Mouse (Mus musculus) yolk sac, embryonic 10.5 days (tissue): Measurements from ENCODE around the gene Cul1.
A peak's percentile ranks its signal among the peaks of the same experiment; 100 is the strongest.
"Not testable (repeated sequence)": the region's sequence is repeated elsewhere in the genome, so short reads cannot be mapped to it uniquely, and the experiment has no call there.

Experiments
- DNase-seq: peaks from one replicate; pipeline ENCODE4 v3.0.0-alpha.2; 2017; ENCODE audit warnings: low spot score

Cul1 gene

GRCm38 (mm10) chr6:47453098-47453497 is at the start of gene Cul1:
TSS of gene Cul1 (plus strand) at chr6:47453398.
- DNase-seq, result no peak

DNA sequence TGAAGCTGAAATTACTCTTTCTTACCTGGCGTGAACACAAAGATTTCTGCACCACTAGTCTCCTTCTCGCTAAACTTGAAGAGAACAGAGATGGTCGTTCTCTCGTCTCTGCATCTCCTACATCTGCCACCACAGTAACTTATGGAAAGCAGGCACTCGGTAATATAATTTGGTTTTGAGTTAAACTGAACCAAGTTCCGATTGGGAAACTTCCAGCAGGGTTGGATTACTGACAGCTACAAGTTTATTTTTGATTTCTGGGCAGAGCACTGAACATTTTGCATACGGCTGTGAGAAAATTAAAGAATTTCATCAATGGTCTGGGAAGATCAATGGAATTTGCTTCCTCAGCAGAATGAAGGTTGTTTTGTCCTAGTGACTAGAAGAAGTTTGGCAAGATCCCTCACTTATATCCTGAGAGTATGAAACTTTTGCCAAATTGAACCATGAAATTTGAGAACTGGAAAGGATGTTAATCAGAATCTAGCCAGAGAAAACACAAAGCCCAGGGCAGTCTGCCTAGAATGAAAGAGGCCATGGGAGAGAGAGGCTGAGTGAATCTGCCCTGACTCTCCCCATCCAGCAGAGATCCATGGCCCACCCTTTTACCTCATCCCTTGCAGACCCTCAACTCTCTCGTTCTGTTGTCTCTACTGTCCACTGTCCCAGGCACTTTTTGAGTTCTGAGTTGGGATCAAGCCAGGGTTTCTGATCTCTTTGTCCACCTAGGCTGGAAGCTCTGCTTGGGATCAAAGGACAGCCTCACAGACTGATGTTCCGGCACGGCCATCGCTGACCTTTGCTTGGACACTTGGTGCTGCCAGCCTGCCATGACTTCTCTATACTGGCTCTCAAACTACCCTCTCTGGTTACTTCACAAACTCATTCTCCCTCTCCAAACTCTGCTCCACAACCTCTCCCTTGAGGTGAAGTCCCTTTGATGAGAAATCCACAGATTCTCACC is 48.5 kb upstream of the Cul1 start:
- no peak for DNase-seq

GRCm38 (mm10) chr6:47412886-47413606 is 40.2 kb upstream of the Cul1 start:
- DNase-seq, result no peak

GRCm38 (mm10) chr6:47413656-47414055 is 39.5 kb upstream of the Cul1 start:
- DNase-seq, result no peak

DNA sequence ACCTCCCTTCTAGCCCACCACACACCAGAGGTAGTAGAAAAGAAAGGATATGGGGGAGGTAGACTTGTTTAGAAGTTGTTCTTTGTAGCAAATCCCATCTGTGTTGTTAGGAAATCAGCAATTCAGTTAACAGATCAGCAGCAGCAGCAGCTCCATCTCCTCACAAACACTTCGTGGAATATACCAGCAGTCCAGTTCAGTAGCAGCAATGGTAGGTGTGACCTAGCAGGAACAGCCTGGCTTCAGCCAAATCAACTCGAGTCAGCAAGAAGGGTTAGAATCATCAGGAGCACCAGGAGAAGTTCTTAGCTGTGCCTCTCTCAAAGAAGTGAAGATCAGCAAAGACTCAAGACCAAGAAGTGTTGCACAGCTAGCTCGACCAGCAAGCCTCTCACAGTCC is 34.5 kb upstream of the Cul1 start:
- no peak for DNase-seq

GRCm38 (mm10) chr6:47420156-47420555 is 33.0 kb upstream of the Cul1 start:
- no peak for DNase-seq

- DNase-seq, result no peak
Observed at GRCm38 (mm10) chr6:47421221-47421620, 32.0 kb upstream of the Cul1 start.

DNA sequence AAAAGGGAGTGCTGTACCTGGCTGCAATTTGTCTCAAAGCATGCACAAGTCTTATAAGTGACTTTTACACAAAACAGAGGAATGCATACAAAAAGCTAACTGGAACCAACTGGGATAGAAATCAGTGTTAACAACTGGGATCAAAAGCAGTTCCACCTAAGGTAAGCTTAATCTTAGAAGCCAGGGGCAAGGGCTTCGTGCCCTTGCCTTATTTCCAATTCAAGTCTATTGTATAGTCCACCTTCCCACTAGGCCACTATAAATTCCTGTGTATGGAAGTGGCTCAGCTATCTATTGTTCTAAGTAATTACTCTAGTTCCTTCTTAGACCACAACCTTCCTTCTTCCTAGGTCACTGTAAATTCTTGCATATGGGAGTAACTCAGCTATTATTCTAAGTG is 27.1 kb upstream of the Cul1 start:
- DNase-seq, result no peak

DNA sequence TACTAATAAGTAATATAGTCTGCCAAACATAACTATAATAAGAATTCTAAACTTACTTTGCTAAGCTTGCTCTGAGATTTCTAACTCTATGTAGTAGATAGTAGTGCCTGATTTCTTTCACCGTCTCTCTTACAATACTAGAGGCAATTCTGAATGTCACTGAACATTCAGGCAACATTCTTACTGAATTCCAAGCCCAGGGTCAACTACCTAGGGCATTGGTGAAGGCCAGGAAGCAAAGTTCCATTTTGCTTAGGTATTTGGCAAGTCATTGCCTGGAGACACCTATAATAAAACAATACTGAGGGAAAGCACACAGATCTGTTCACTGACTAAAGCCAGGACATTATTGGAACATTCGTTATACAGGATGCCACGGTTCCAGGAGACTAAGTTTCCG is 26.6 kb upstream of the Cul1 start:
- DNase-seq, result not testable (repeated sequence)

GRCm38 (mm10) chr6:47432795-47433194 is 20.4 kb upstream of the Cul1 start:
- not testable (repeated sequence) for DNase-seq

GRCm38 (mm10) chr6:47440080-47440479 is 13.1 kb upstream of the Cul1 start:
- no peak for DNase-seq

DNA sequence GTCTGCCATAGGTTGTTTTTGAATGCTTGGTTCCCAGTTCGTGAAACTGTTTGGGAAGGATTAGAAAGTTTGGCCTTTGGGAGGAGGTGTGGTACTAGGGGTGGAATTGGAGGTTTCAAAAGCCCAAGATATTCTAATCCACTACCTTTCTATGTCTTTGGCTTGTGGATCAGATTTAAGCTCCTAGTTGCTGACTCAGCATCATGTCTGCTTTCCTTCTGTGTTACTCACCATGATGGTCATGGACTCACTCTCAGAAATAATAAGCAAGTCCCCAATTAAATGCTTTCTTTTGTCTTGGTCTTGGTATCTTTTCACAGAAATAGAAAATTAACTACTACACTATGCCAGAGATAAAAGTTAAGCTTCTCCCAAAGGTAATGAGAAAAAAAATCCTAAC is 5.5 kb upstream of the Cul1 start:
- no peak for DNase-seq

GRCm38 (mm10) chr6:47453522-47454130 is 428 bp downstream of the Cul1 start:
- peak; percentile 84 for DNase-seq

GRCm38 (mm10) chr6:47454131-47454574 is 955 bp downstream of the Cul1 start:
- DNase-seq, result peak; percentile 87

DNA sequence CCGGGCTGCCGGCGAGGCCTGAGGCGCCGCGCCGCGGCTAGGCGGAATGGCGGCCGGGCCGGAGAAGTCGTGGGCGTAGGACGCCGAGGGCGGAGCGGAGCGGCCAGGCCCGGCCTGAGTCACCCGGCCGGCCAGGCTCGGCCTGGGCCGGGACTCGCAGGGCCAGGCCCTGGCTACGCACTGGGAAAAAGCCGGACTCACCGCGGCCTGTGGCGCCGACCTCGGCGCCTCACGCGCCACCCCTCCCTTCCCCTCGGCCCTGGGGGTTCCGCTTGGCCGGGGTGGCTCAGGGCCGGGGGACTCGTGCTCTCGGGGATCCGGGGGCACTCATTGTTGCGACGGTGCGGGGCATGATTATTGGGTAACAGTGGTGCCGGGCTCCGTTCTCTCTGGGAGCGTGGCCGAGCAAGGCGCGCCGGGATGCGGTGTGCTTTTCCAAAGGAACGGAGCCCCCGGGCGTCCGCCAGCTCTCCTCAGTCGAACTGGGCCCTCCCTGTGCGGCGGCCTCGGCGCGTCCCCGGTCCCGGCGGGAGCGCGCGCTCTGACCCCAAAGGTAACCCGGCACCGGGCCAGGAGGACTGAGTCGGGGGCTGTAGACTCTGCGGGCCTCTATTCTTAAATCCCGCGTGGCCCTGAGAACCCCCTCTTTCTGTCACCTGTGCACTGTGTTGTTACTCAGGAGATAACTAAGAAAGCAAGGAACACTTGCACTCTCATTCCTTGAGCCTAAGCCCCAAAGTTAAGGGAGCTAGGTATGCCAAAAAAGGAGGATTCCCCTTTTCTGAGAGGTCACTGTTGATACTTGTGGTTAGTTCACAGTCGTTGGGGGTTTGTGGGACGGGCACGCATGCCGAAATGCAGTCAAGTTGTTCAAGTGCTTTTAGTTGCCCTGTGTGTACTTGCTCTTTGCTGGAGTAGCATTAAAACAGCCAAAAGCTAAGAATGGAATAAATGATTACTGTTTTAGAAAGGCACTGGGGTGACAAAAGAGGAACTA is 1.7 kb downstream of the Cul1 start:
- DNase-seq, result peak; percentile 73

DNA sequence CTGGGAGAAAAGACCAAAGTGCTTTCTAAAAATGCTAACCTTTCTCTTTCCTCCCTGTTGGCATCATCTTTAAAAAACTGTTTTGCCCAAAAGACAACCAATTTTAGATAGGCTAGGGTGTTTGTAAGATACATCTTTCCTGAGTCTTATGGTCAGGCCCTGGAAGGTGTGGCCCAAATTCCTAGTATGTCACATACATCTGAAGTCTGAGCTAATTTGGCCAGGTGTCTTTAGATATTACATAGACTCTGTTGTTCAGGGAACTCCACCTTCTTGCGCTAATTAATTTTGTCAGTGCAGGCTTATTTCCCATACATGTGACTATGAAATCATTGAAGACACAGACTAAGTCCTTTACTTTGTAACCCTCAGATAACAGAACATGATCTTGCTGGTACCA is 2.6 kb downstream of the Cul1 start:
- no peak for DNase-seq

DNA sequence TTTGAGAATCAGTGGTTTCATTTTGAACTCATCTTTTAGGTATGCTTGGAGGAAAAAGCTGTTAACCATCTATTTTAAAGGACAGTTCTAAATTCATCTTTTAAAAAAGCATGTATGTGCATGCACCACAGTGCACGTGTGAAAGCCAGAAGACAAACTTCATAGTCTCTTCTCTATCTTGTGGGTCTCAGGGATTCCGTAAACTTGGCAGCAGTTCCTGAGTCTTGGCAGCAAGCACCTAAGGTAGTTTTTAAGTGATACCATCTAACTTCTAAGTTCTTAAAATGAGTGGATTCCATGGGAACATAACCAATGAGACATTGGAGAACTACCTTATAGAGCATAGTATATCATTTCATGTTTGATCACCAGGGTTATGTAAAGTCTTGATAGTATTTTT is 3.7 kb downstream of the Cul1 start:
- DNase-seq, result no peak

- DNase-seq, result no peak
Observed at GRCm38 (mm10) chr6:47465400-47465799, 12.2 kb downstream of the Cul1 start.

- DNase-seq, result no peak
Observed at GRCm38 (mm10) chr6:47466488-47466887, 13.3 kb downstream of the Cul1 start.

DNA sequence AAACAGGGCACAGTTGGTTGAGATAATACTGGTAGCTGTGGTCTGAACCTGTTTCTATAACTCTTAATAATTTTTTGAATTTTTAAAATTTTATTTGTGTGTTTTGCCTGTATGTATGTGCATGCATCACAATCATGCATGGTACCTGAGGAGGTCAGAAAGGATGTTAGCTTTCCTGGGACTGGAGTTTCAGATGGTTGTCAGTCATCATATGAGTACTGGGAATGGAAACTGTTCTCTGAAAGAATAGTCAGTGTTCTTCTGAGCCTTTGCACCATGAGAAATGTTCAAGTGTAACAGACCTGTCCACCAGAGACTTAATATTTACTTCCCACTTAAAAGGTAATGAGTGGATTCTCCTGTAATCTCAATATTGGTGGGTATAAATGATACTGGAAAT is 13.9 kb downstream of the Cul1 start:
- DNase-seq, result no peak

GRCm38 (mm10) chr6:47469760-47470159 is 16.6 kb downstream of the Cul1 start:
- DNase-seq, result no peak
